Mouse (Mus musculus) spleen, postnatal 4 days (tissue): ENCODE results near the gene Nckap5.

Experiments used
- DNase-seq, 2 experiments: peaks; one replicate each; pipeline ENCODE4 v3.0.0; 2022; ENCODE audit warnings: low spot score in 2 of 2

The Nckap5 gene

DNA sequence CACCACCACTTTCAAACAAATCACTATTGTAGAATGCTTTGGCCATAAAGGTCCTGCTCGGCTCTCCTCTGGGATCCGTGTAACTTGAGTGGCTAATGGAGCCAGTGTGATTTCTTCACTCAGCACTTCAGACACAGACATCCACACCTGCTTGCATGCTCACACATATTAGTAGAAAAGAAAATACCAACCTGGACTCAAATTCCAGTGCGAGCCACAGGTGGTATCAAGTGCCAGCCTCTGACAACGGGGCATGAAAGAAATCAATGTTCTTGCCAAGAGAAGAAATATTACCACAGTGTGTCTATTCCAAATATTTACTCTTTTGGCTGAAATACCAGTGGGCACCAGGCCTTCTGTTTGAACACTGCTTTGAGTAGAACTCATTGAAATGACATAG lies 208.6 kb downstream of the Nckap5 start:
- no peak for DNase-seq

DNA sequence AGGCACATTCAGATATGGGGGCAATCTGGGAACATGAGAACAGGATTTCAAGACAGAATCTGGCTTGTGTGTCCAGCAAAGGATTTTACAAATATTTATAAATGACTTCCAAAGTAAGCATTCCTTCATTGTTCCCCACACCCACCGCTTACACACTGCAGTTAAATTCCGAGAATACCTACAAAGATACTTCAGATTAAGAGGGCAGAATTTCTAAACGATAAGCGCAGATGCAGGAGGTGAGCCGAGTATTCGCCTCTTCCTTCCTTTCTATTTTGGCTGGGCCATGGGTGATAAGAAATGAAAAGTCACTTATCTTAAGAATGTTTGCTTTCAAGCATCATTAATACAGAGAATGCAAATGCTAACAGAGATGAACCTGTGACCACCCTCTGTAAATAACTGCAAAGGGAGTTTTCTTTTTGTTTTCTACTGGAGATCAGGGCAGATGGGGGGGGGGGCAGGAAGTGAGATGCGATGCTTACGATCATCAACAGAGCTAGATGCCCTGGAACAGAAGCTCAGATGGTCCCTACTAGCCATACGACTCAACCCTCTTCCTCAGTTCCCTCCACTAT lies 213.0 kb downstream of the Nckap5 start:
- DNase-seq, result no peak

DNA sequence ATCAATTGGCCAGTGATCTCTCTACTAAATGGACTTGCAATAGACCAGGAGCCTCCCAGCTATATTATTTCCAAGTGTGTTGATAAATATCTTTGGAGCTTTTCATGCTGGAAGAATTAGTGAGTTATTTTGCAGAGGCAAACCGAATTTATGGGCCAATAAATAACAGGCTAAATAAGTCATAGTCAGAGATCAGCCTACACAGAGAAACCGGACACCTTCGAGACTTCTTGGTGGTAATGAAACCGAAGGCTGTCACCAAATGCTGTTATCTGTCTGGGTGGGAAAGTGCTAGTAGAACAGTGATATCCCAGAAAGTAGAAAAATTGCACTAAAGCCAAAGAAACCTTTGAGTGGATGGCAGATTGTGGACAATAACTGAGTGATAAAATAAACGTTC lies 213.6 kb downstream of the Nckap5 start:
- DNase-seq, result no peak

DNA sequence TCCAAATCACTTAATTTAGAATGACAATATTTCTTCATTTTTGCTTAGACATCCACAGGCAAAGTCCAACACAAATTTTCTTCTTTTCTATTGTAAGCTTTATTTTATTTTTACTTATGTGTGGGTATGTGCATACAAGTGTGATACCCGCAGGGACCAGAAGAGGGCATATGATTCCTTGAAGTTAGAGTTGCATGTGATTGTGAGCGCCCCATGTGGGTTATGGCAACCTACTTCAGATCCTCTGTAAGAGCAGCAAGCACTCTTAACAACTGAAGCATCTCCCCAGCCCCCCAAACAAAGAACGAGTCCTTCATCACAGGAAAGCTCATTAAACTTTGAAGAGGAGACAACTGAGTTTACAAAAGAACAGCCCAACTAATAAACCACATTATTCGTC lies 217.7 kb downstream of the Nckap5 start:
- DNase-seq, result no peak

DNA sequence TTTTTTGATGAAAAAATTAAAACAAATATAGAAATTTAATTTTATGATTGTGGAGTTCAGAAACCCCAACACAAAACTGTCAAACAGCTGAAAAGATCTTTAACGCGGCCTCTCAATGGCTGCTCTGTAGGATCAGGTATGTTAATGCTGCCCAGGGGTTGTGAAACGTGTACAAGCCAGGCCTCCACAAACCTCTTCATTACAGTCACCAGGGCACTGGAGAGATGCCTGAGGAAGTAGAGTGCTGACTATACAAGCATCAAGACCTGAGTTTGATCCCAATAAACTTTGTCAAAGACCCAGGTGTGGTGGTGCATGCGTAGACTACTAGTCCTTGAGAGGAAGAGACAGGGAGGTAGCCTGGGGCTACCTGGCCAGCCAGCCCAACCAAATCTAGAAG lies 222.0 kb downstream of the Nckap5 start:
- no peak for DNase-seq

DNA sequence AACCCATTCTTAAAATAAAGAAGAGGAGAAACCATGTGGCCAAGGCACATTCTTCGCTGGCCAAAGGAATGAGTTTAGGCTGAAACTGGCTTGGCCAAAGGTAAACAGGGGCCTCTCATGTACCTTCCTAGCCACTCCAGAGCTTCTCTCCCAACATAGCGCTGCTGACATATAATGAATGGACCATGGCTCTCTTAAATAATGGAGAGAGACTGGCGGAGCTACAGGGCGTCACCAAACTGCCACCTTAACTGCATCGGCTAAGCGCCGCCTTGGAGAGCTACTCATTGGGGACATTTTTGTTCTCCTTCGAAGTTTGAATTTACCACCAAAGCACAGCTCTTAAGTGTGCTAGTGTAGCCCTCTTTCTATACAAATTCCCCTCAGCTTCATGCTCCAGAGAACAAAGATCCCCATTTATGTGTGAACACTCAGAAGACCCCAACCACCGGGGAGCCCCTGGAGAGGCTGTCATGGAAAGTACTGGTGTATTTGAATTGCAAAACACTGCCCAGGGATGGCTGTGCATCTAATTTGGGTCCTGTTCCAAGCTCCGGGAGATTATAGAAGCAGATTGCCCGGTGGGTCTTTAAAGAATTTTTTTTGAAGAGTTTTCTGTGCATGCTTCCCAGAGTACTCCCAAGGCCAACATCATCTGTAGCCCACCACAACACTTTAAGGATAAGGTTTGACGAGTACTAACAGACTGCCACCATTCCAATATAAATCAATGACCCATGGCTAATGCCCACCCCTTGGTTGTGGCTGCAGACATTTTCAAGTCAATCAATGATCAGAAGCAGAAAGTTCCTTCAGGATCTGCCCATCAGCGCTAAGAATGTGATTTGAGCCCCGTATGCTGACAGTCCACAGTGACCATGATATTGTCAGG lies 224.2 kb downstream of the Nckap5 start:
- no peak for DNase-seq

DNA sequence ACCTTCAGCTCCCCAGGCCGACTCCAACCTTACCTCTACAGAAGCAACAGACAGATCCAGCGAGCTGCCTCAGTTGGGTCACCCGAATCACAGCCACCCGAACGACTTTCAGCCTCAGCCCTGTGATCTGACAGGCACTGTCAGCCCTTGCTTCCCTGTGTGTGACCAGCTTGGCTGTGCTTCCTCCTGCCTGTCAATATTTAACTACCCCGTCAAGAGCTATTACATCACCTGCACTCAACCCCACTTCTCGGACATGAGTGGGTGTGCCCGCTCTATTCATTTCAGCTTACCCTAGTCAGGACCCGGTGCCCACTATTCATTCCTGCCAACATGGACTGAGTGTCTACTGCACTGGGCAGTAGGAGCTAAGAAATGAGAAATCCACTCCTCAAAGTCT lies 226.0 kb downstream of the Nckap5 start:
- no peak for DNase-seq

DNA sequence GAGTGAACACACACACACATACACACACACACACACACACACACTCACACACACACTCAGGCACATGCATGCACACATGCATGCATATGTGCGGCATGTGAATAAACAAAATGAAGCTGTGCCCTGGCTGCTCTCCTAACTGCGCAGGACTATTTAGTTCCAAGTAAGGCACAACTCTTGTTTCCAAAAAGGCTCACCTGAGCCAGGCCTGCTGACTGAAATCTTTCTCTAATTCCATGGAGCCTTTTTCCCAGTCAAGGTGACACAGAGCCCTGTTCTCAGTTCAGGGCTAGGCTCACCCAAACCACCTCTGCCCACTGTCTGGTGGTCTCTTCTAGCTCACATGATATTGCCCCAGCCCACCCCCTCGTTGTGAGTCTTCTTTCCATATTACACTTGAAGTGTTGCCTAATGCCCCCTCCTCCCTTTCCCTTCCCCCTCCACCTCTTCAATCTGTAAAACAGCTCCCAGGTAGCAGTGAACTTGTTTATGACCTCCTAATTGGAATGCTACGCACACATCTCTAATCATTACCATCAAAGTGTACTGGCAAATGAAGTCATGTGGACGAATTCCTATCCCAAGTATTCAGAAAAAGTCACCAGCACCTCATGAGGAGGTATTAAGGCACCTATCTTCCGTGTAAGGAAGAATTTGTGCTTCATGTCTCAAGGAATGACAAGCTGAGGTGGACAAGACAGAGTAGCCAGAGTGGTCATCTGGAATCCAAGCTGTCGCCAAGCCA lies 226.7 kb downstream of the Nckap5 start:
- DNase-seq, result no peak

DNA sequence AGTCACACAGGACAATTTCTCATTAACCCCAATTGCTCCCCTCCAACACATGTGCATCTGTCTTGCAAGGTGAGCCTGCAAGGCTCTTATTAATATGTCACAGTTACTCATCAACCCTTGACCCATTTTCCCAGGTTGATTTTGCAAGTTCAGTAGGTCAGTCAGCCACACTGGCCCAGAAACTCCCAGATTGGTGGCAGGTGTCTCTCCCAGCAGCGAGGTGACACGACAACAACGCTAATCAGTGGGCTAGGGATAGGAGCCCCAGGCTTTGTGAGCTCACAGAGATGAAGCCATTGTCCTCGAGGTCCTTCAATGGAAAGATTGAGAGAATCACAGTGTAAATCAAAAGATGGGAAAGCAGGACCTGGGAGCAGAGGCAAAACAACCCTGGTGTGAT lies 230.0 kb downstream of the Nckap5 start:
- DNase-seq, result no peak

DNA sequence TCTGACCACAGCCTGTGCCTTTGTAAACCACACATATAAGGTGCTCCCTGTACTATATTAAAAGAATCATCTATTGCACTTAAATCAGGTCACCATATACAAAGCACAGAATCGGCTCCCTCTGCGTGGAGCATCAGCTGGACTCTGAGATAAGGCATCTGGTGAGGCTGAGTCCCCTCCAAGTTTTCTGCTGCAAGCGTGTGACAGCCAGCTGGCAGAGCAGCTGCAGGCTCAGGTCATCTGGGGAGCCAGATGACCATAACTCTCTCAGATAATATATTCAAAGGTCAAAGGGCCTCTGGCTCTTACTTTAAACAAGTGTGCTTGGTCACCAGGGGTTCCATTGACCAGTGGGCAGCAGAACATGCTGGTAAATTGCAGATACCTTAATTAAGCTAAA lies 233.2 kb downstream of the Nckap5 start:
- no peak for DNase-seq

DNA sequence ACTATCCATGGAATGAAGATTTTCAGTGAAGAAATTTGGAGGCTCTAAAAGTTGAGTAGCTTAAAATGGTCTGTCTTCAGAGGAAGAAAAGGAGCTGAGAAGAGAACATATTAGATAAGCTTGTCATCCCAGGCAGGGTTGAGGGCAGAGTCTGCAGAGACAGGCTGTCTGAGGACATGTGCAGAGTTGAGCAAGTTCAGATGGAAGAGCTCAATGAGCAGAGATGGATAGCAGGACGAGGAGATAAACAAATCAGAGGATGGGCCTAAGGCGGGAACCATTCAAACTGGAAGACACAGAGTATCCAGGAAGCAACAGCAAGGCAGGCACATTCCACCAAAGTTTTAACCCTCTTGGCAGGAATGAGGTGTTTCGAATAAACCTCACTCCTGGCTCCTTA lies 235.8 kb downstream of the Nckap5 start:
- no peak for DNase-seq

DNA sequence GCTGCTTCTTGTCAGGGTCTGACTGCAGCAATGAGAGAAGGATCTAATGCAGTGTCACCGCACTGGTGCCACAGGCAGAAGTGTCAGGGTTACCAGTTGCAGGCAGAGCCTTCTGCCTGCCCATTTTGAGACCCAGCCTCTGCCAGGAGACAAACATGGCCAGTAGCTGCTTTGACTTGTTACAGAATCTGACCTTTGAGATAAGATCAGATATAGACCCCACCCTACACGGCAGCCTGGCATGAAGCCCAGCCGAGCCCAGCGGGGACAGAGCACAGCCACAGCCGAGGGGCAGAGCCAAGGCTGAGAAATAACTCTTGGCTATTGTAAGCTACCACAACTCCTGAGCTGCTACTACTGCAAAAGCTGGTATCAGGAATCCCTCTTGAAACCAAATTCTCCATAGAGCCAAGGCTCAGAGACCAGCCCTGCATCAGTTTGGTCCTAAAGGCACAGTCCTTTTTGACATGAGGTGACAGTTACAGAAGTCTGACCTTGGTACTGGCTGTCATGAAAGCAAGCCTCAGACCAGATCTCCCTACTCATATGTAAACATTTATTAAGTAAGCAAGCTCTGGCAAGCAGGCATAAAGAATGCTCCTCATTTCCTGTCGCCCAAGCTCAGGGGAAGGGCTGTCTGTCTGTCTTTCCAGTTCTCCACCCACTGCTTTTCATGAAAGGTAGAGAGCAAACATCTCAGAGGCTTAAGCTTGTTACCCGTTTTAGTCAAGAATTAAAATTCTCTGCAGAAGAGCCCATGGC lies 237.4 kb downstream of the Nckap5 start:
- no peak for DNase-seq

DNA sequence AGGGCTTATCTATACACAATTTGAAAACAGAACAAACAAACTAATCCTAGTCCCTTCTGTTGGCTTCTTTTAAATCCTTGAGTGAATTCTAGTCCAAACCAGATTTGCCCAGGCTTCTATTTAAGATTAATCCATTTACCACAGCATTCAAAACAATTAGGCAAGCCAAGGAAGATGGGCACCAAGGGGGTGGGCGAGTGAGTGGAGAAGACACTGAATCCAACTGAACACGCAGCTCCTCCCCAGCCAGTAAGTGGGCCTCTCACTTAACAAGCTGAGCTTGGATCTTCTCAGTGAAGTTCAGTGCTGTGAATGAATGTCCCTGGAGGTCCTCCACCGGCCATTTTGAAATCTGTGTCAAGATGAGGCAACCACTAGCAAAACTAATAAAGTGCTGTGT lies 239.7 kb downstream of the Nckap5 start:
- DNase-seq, result no peak

DNA sequence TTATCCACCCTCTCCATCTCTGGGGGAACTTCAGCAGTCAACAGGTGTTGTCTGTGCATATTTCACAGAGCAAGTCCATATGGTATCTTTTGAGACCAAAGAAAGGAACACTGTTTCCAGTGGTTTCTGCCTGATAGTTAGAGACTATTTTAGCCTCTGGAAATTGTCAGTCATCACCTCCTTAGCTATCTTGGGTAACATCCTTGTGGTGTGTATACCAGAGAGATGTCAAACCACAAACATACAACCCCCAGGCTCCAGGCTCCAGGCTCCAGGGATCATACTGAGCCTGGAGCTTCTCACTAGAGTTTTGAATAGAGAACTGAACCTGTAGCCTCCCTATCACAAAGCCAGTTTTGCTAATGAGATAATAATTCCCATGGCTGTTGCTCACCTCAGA lies 252.4 kb downstream of the Nckap5 start:
- no peak for DNase-seq

DNA sequence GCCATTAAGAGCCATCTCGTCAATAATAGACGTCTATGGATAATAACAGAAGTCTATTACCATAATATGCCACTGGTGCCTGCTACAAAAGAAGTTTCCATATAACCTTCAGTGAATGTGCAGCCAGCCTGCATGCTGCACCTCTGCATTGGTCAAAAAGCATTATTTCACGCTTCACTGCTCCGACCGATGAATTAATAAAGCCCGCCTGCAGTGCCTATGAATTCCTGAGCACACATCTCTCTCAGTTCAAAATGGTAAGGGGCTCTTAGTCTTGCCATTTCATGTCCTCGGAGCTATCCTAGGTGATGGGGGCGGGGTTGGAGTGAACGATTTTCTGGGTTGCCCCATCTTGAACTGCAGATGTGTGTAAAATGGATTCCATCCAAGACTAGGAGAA lies 256.3 kb downstream of the Nckap5 start:
- DNase-seq, result no peak

DNA sequence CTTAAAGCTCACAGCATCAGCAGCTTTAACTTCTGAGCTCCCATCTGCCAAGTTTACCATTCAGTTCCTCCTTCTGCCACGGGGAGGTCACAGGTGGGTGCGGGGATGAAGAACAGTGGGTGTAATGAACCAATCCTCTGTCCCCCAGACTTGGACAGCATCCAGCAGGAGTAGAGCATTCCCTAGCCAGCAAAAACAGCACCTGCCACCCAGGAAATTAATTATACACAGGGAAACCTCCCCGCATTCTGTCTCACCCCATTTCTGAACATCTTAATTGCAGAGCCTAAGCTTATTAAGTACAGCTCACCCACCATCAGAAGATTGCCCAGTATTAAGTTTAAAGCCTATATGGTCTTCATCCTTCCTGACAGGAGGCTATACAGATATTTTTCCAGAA lies 256.9 kb downstream of the Nckap5 start:
- DNase-seq, result no peak

DNA sequence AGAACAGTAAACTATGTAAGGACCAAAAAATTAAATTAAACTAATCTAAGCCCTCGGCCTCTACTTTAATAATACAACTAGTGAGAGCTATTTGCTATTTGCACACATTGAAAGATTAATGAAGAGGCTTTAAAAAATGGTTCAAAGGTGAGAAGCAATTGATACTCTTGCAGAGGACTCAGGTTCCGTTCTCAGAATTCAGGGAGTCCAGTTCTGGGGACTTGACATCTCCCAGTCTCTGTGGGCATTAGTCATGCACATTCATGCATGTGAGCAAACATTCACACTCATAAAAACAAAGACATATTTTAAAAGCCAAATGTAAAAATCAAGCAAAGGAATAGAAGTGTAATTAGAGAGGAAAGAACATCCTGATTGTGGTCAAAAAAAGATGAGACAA lies 257.5 kb downstream of the Nckap5 start:
- DNase-seq, result no peak

DNA sequence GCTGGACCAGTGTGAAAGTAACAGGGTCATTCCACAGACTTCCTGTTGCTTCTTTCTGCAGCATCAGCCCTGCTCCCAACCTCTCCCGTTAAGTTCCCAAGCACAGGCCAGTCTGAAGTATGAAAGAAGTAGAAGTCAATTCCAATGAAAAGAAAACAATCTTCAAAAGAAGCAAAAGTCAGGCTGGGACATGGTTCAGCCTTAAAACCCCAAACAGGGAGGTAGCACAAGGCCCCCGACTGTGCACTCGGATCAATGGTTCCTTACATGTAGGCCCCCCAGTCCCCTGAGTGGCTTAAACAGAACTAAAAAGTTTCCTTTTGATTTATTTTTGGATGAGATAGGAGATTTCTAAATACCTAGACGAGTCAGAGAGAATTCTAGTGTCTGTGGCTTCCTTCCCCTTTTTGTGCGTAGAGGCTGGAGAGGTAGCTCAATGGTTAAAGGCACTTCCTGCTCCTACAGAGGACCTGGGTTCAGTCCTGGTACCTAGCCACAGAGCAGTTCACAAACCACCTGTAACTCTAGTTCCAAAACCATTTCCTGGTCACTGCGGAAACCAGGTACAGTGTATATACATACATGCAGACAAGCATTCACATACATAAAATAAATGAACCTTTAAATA lies 260.9 kb downstream of the Nckap5 start:
- no peak for DNase-seq

DNA sequence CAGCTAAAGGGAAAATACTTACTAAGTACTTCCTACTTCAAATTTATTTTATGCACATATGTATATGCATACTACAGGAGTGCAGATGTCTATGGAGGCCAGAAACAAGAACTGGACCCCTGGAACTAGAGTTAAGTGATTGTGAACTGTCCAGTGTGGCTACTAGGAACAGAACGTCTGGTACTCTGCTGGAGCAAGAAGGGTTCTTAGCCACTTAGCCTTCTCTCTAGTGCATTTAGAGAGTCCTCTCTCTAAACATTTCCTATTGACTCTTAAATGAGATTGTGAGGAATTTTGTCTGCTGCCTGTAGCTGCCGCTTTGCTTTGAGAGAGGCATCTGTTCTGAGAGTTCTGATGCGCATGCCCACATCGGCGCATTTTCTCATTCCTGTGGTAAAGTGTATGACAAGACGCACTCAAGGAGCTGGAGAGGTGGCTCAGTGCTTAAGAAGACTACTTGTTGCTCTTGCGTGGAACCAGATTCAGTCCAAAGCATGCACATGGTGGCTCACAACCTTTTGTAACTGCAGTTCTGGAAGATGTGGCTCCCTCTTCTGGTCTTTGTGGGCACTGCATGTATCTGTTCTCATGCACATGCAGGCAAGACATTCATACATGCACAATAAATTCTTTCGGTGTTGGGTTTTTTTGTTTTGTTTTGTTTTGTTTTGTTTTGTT lies 261.9 kb downstream of the Nckap5 start:
- DNase-seq, result peak in 1 of 2 experiments; percentile 66

DNA sequence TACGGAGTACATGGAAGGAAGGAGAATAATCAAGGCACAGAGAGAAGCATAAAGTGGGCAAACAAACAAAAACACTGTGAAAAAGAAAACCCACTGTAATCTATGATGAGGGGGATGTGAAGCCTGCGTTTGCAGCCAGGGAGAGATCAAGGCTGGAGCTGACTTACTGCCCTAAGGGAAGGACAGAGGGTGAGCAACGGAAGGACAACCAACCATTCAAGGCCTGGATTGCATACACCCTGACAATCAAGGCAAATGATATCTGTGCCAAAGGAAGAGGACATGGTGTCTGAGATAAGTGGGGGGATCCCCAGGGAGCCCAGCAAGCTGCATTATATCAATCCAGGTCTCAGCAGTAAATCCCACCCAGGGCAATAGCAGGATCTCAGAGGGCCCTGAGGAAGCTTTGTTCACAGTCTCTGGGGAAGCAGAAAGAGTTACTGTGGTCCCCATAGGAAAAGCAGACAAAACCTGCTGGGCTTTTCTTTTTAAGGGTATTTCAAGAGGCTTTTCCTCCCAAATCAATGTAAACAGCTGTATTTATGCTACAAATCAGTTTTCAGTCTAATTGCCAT lies 265.4 kb downstream of the Nckap5 start:
- DNase-seq, result no peak

DNA sequence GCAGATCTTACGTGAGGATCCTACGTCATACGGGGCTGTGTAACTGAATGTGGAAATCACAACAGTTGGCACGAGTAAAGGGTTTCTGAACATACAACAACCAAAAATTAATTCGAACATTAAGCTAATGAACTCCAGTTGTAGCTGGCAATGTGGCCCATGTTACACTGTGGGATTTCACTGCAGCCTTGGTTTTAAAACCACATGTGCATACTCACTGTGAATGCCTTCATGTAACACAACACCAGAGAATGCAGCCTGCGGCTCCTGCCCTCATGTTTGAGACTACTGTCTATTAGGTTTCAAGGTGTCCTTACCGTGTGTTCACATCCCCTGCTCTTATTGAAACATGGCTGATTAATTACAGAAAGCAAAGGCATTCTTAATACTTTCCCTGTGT lies 269.7 kb downstream of the Nckap5 start:
- no peak for DNase-seq
